Mouse (Mus musculus) megakaryocyte, embryonic 14.5 days (primary cell): ENCODE data around the gene Thrap3.

Experiments
- FLI1 ChIP-seq: IDR thresholded peaks from 2 replicates; pipeline ENCODE4 v1.6.1; 2012; ENCODE audit warnings: low read length, inconsistent platforms, mixed read lengths
- GATA1 ChIP-seq: IDR thresholded peaks from 3 replicates; pipeline ENCODE4 v1.6.1; 2012; ENCODE audit warnings: mixed read lengths, low read length, inconsistent platforms, borderline replicate concordance

DNA sequence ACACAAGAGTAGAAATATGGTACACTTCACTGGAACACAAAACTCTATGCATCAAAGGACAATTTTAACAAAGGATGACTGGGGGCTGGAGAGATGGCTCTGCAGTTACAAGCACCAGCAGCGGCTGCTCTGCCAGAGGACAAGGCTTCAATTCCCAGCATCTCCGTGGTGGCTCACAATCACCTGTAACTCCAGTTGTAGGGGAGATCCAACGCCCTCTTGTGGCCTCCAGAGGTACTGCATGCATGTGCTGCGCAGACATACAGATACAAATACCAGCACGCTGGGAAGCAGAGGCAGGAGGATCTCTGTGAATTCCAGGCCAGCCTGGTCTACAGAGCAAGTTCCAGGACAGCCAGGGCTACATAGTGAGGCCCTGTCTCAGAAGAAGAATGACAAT lies 45.9 kb downstream of the Thrap3 start:
- TF ChIP-seq GATA1 (no peak), FLI1 (no peak)
